Mouse (Mus musculus): ENCODE measurements around the gene Wdr37.

- no peak for TF ChIP-seq POLR2A (IDR thresholded peaks at IDR 0.05; ENCODE audit: low read depth, low read length)
- TF ChIP-seq CTCF (IDR thresholded peaks at IDR 0.05; ENCODE audit: borderline replicate concordance, insufficient read depth, low read length), result no peak
Observed at GRCm38 (mm10) chr13:8853424-8853823, 18.3 kb downstream of the Wdr37 start.
